Mouse (Mus musculus) kidney, embryonic 14.5 days (tissue): Measurements from ENCODE around the gene Crebl2. TPM values are rescaled to one million over a fixed set of nuclear protein-coding genes. Genes with fewer than 3 reads are reported as not detected.

Source experiments
- ATAC-seq: fragments of 200-750 bp; cut with Nextera tagmentation; 2 replicates; pipeline ENCODE4 v1.8.0; 2017; ENCODE audit warnings: moderate number of reproducible peaks, mild to moderate bottlenecking, moderate TSS enrichment, moderate library complexity; ENCODE audit not compliant: low FRiP score, low TSS enrichment
- H3K27ac ChIP-seq: fragments of 300-500 bp; sonication (generic); 2 replicates; pipeline ENCODE4 v1.5.1; 2014; ENCODE audit warnings: low read depth, mild to moderate bottlenecking, low read length, moderate library complexity, mixed read lengths
- H3K27me3 ChIP-seq: fragments of 300-500 bp; sonication (generic); 2 replicates; pipeline ENCODE4 v1.6.1; 2014; ENCODE audit warnings: mild to moderate bottlenecking, low read length; ENCODE audit not compliant: control insufficient read depth, insufficient read depth
- H3K36me3 ChIP-seq: fragments of 300-500 bp; sonication (generic); 2 replicates; pipeline ENCODE4 v1.6.1; 2014; ENCODE audit warnings: low read length, mixed read lengths; ENCODE audit not compliant: control insufficient read depth, insufficient read depth
- H3K4me1 ChIP-seq: fragments of 300-500 bp; sonication (generic); 2 replicates; pipeline ENCODE4 v1.6.1; 2014; ENCODE audit warnings: low read length, mixed read lengths; ENCODE audit not compliant: control insufficient read depth, insufficient read depth
- H3K4me2 ChIP-seq: fragments of 300-500 bp; sonication (generic); replicated peaks from 2 replicates; pipeline ENCODE4 v1.6.1; 2014; ENCODE audit warnings: low read depth, mild to moderate bottlenecking, low read length
- H3K4me3 ChIP-seq: fragments of 300-500 bp; sonication (generic); 2 replicates; pipeline ENCODE4 v1.5.1; 2014; ENCODE audit warnings: mild to moderate bottlenecking, low read length
- H3K9ac ChIP-seq: fragments of 300-500 bp; sonication (generic); 2 replicates; pipeline ENCODE4 v1.6.1; 2014; ENCODE audit warnings: low read depth, mild to moderate bottlenecking, low read length, moderate library complexity
- H3K9me3 ChIP-seq: fragments of 300-500 bp; sonication (generic); 2 replicates; pipeline ENCODE4 v1.6.1; 2016; ENCODE audit warnings: low read length; ENCODE audit not compliant: control insufficient read depth
- whole genome bisulfite sequencing: fragments of 180-500 bp; shearing (Covaris S2); extraction: QIAGEN DNeasy Blood & Tissue Kit; methylation state at CpG from one replicate; pipeline ENCODE4 v1.1.7; 2014; 5-methylcytosine and 5-hydroxymethylcytosine counted together
- polyA plus RNA-seq: library from polyadenylated mRNA; unstranded; fragments of >200 nt; fragmentation: Nextera tagmentation; extraction: Ambion mirVana; gene quantifications from 2 replicates; pipeline ENCODE4 v1.2.1, GENCODE M21; 2014

The Crebl2 gene
- polyA plus RNA-seq, 1 experiment from 2014 or later, result 1.7 TPM

- Histone ChIP-seq H3K27me3 (no peaks in the 10 kb centered on the region), H3K9ac (no peak overlapping the region), H3K4me1 (no peaks in the 10 kb centered on the region; the same call in 1 of the 2 replicates), H3K27ac (no peak overlapping the region), H3K9me3 (no peaks in the 10 kb centered on the region), H3K4me3 (no peak overlapping the region), H3K4me2 (no peak overlapping the region), H3K36me3 (no peaks in the 10 kb centered on the region)
- ATAC-seq, result no peak
- 92% methylated on average over 8 of the region's 10 CpGs for WGBS
Observed at GRCm38 (mm10) chr6:134903891-134904884, 74.2 kb downstream of the Crebl2 start.

- H3K4me1 ChIP-seq, result no peaks in the 10 kb centered on the region
- no peak overlapping the region for H3K4me3 ChIP-seq
- H3K27me3 ChIP-seq, result no peaks in the 10 kb centered on the region
- no peak overlapping the region for H3K27ac ChIP-seq
- H3K4me2 ChIP-seq, result no peak overlapping the region
- ATAC-seq, result 0 out of 2 replicates have a peak, but pooled peaks have one; percentile 24
- H3K9me3 ChIP-seq, result no peaks in the 10 kb centered on the region
- H3K36me3 ChIP-seq, result no peaks in the 10 kb centered on the region
- whole genome bisulfite sequencing, result 89% methylated on average over 1 of the region's 1 CpGs
- H3K9ac ChIP-seq, result no peak overlapping the region
Observed at GRCm38 (mm10) chr6:134905811-134906210, 75.9 kb downstream of the Crebl2 start.

Other genes with a start within 250 kb of the Crebl2 start
- gene Mansc1, start 197.7 kb upstream of the Crebl2 start, polyA plus RNA-seq, result 2.8 and 5.8 TPM in 2 replicates
- 16.2 and 18.2 TPM in 2 replicates for gene Borcs5, start 190.6 kb upstream of the Crebl2 start, polyA plus RNA-seq
- gene Dusp16, start 37.5 kb upstream of the Crebl2 start, polyA plus RNA-seq, result 8.6 and 12.3 TPM in 2 replicates
- 12.1 and 13.1 TPM in 2 replicates for gene Gpr19, start 68.4 kb downstream of the Crebl2 start, polyA plus RNA-seq
- 14.5 and 15.3 TPM in 2 replicates for gene Cdkn1b, start 90.2 kb downstream of the Crebl2 start, polyA plus RNA-seq
- 4.4 and 4.6 TPM in 2 replicates for gene Apold1, start 151.6 kb downstream of the Crebl2 start, polyA plus RNA-seq
- gene Ddx47, start 181.5 kb downstream of the Crebl2 start, polyA plus RNA-seq, result 106 and 117 TPM in 2 replicates
- 12.5 and 15.8 TPM in 2 replicates for gene Gprc5a, start 235.5 kb downstream of the Crebl2 start, polyA plus RNA-seq